Mouse (Mus musculus) thymus, adult 2 months (tissue): Measurements from ENCODE around the gene Cyp4v3.

Experiments used
- CTCF ChIP-seq: fragments of 200-500 bp; IDR thresholded peaks from 2 replicates; pipeline ENCODE4 v1.5.1; 2012; ENCODE audit warnings: mild to moderate bottlenecking, control low read depth, low read length, moderate library complexity, borderline replicate concordance; ENCODE audit not compliant: control insufficient read depth, poor library complexity, insufficient read depth; ENCODE audit errors: extremely low read depth
- POLR2A ChIP-seq: fragments of 200-500 bp; IDR thresholded peaks from 2 replicates; pipeline ENCODE4 v1.6.1; 2012; ENCODE audit warnings: mild to moderate bottlenecking, low read length, control low read depth, moderate library complexity; ENCODE audit not compliant: control insufficient read depth, poor library complexity, insufficient read depth; ENCODE audit errors: extremely low read depth

DNA sequence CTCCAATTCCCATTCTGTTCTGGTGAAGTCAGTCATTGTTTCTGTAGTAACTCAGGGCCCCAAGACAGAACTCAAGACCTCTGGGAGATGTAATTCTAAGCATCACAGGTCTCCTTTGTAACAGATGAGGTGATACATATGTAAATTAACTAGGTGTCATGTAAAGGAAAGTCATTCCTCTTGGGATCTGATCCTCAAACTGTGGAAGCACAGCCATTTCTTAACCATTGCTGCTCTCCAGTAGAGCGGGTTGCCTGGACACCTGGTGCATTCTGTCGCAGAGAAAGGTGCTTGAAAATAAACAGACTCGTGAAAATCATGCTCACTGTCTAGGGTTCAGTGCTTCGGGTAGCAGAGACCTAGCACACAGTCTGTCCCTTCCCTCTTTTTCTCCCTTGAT is 47.6 kb upstream of the Cyp4v3 start:
- TF ChIP-seq POLR2A (no peak), CTCF (no peak)
